ENCODE assay signal across 16 mouse cellular contexts in the genomic region with DNA sequence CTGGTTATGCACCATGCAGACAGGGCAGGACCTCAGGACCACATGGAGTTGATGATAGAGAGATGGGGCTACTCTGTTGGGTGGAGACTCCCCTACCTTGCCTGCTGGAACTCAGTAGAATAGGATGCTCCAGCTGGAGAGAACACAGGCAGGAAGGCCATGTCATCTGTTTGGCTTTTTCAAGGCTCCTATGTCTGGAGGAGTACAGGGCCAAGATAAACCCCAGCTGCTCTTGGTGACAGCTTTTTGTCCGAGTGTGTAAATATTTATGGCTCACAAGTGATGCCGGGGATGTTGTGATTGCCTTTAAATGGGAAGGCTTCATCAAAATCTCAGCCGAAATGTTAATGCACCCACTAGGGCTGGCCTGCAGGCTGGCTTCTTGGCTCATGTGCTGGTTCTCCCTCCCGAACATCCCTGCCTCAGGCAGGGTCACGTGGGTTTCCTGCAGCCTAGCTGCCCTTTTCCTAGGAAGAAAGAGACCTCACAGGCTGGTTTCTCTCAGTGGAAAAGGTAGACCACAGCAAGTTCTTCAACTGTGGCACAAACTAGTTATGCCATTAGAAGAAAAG.
"Had no signal": no experiment of that assay in that cellular context is flagged by ENCODE, and none has a peak within 500 bp of the region (broad histone marks: within the 10 kb centered on the region; RNA-seq: fewer than 3 reads in every experiment).

No protein-coding gene starts in this region.

- DNase-seq: kidney, adult 8-10 months; kidney, postnatal 25 days; lung, postnatal 14 days; right cerebral cortex, adult 18-20 months; right cerebral cortex, postnatal 25 days; thymus, postnatal 4 days had no signal

- H3K9me3 ChIP-seq: limb, embryonic 12.5 days; lung, embryonic 15.5 days; midbrain, embryonic 12.5 days; neural tube, embryonic 13.5 days had no signal

- H3K4me2 ChIP-seq: limb, embryonic 12.5 days; liver, embryonic 11.5 days; liver, embryonic 15.5 days; lung, embryonic 15.5 days; midbrain, embryonic 12.5 days; neural tube, embryonic 13.5 days had no signal

- H3K27ac ChIP-seq: limb, embryonic 12.5 days; liver, embryonic 15.5 days; lung, embryonic 15.5 days; macrophage; midbrain, embryonic 12.5 days; neural tube, embryonic 13.5 days had no signal

- H3K27me3 ChIP-seq: limb, embryonic 12.5 days; liver, embryonic 15.5 days; lung, embryonic 15.5 days; megakaryocyte, embryonic 14.5 days; neural tube, embryonic 13.5 days had no signal

- H3K36me3 ChIP-seq: limb, embryonic 12.5 days; liver, embryonic 15.5 days; lung, embryonic 15.5 days; midbrain, embryonic 12.5 days; neural tube, embryonic 13.5 days had no signal

- H3K4me1 ChIP-seq: limb, embryonic 12.5 days; liver, embryonic 15.5 days; lung, embryonic 15.5 days; megakaryocyte, embryonic 14.5 days; midbrain, embryonic 12.5 days; neural tube, embryonic 13.5 days had no signal

- H3K9ac ChIP-seq: limb, embryonic 12.5 days; liver, embryonic 15.5 days; lung, embryonic 15.5 days; midbrain, embryonic 12.5 days; neural tube, embryonic 13.5 days had no signal

- H3K4me3 ChIP-seq: limb, embryonic 12.5 days; liver, embryonic 15.5 days; lung, embryonic 15.5 days; megakaryocyte, embryonic 14.5 days; midbrain, embryonic 12.5 days; neural tube, embryonic 13.5 days had no signal

- ATAC-seq: inflammation-experienced regulatory T-cells, adult 6 months; midbrain, embryonic 16.5 days had no signal
